Mouse (Mus musculus) spleen, postnatal 0 days (tissue): ENCODE measurements around the gene Hnf4a. TPM values are rescaled to one million over a fixed set of nuclear protein-coding genes. Genes with fewer than 3 reads are reported as not detected.

Experiments
- polyA plus RNA-seq: library from polyadenylated mRNA; unstranded; fragments of >200 nt; fragmentation: Nextera tagmentation; extraction: Ambion mirVana; gene quantifications from 2 replicates; pipeline ENCODE4 v1.2.1, GENCODE M21; 2015

The Hnf4a gene
- 0.40 and 0.58 TPM in 2 replicates for polyA plus RNA-seq

DNA sequence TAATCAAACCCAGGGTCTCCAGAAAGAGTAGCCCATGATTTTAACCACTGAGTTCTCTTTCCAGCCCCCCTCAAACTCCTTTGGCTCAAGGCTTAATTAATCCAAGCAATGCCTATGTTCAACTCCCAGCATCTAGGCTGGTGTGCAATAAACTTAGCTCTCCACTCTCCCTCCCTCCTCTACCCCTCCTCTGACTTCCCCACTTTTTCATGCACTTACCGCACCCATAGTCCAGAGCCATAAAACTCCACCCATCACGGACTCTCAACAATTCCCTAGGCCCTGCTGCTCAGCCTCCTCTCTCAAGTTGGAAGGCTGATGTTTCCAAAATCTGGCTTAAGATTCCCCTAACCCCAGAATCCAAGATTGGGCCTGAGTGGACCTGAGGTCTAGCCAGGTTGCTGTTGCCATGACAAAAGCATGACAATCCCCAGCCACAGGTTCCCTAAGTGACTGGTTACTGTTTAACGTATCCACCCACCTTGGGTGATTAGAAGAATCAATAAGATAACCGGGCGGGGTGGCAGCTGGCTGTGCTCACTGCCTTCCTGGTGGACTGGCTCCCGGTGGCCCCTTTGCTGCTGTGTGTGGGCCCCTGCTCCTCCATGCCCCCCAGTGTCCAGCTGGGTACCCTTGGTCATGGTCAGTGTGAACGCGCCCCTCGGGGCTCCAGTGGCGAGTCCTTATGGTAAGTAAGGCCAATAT, at the start of gene Hnf4a:
Gene Hnf4a, plus strand, starts transcription at position 509 of the 705 bp plus-strand sequence.

DNA sequence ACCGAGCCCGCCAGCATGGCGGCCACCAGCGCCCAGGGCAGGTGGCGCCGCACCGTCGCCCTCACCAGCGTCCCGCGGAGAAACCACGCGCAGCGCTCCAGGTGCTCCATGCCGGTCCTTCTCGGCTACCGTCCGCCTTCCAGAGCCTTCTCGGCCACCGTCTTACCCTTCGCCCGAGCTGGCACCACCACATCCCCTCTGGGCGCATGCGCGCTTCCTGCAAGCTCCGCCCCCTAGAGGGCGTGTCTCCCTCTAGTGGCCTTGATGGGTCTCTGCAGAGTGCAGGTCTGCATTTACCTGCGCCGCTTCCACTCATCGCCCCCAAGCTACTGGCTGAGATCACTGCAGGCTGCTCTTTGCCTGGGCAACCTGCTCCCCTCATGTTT, 34.1 kb upstream of the Hnf4a start, which contains the start of gene Fitm2:
Gene Fitm2, minus strand, starts transcription at position 164 of the 386 bp plus-strand sequence.

DNA sequence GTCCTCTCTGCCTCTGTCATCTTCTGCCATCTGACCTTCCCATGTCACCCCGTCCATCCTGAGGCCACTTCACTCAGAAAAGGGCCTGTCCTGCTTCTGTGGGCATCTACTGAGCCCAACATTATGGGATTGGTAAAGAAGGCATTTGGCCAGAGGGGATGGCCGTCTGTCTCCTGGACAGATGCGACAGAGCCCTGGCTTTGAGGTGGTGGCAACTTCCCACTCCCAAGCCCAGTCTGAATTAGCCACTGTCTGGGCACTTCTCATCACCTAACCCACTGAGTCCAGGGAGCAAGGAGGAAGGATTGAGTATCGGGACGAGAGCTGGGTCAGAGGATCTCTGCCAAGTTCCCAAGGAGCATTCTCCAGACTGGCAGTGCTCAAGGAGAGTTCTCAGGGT, 14.6 kb upstream of the Hnf4a start, which contains the start of gene R3hdml:
Gene R3hdml, plus strand, starts transcription at position 301 of the 400 bp plus-strand sequence.

DNA sequence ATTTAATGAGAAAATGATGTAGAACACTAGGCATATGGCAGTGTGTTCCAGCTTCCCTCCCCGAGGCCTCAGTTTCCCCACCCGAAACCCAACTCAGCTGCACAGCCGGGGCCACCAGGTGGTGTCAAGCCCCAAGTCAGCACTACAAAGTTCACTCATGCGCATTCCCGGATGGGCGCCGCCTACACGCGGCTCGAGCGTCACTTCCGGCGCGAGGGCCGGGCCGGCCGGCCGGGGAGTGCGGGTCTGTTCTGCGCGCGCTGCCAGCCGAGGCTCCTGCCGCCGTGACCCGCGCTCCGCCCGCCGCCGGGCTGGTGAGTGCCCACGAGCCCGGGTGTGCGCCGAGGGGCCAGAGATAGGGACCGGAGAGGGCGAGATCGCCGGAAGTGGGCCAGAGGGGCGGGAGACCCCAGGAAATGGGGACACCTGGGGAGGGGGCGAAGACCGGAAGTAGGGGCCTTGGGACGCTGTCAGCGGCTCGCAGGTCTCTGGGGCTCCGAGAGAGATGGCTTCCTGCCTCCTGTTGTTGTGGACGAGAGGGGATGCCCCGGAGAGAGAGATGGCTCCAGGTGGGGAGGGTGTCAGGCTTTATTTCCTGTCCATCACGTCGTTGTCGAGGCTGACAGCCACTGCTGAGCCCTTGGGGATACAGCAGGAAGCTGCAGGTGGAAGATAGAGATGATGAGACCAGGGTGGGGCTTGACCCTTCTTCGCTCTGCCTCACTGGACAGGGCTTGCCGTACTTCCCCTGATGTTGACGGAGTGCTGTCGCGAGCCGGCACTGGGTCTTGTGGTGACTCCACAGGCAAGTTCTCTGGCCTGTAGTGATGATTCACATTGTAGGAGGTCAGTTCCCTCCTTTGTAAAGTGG, 95.7 kb downstream of the Hnf4a start, which contains the start of gene Ttpal:
Gene Ttpal, plus strand, starts transcription at position 214 of the 871 bp plus-strand sequence.

Other genes with a start within 250 kb of the Hnf4a start
- gene Jph2, start 108.8 kb upstream of the Hnf4a start, polyA plus RNA-seq = 1.2 and 1.3 TPM in 2 replicates
- 44.9 and 45.3 TPM in 2 replicates for gene Oser1, start 82.1 kb upstream of the Hnf4a start, polyA plus RNA-seq
- gene Gdap1l1, start 68.3 kb upstream of the Hnf4a start, polyA plus RNA-seq = 0.19 and 0.38 TPM in 2 replicates
- 2.8 and 3.0 TPM in 2 replicates for gene Fitm2, start 34.2 kb upstream of the Hnf4a start, polyA plus RNA-seq
- not detected in 2 replicates for gene R3hdml, start 14.5 kb upstream of the Hnf4a start, polyA plus RNA-seq
- gene Ttpal, start 95.5 kb downstream of the Hnf4a start, polyA plus RNA-seq = 13.3 and 16.1 TPM in 2 replicates
- 196 and 202 TPM in 2 replicates for gene Serinc3, start 138.3 kb downstream of the Hnf4a start, polyA plus RNA-seq
- gene Pkig, start 151.6 kb downstream of the Hnf4a start, polyA plus RNA-seq = 158 and 175 TPM in 2 replicates
- gene Ada, start 243.4 kb downstream of the Hnf4a start, polyA plus RNA-seq = 4.2 and 5.8 TPM in 2 replicates